Mouse (Mus musculus): Measurements from ENCODE around the gene Slc25a41. TPM values are rescaled to one million over a fixed set of nuclear protein-coding genes. Genes with fewer than 3 reads are reported as not detected.
A peak's percentile ranks its signal among the peaks of the same experiment; 100 is the strongest.

Gene Slc25a41
- polyA plus RNA-seq, 1 experiment: not detected

- TF ChIP-seq CTCF (IDR thresholded peaks at IDR 0.05; ENCODE audit: borderline replicate concordance, insufficient read depth, low read length): no peak
- TF ChIP-seq POLR2A (IDR thresholded peaks at IDR 0.05; ENCODE audit: low read depth, low read length): no peak
- no peak overlapping the region for H3K4me3 ChIP-seq (ENCODE audit: insufficient read depth, low read length)
- no peaks in the 10 kb centered on the region for H3K4me1 ChIP-seq (ENCODE audit: control insufficient read depth, insufficient read depth, low read length)
- H3K27ac ChIP-seq (ENCODE audit: insufficient read depth, low read length): no peak overlapping the region
Measured at GRCm38 (mm10) chr17:57019693-57020092, 21.8 kb downstream of the Slc25a41 start.

DNA sequence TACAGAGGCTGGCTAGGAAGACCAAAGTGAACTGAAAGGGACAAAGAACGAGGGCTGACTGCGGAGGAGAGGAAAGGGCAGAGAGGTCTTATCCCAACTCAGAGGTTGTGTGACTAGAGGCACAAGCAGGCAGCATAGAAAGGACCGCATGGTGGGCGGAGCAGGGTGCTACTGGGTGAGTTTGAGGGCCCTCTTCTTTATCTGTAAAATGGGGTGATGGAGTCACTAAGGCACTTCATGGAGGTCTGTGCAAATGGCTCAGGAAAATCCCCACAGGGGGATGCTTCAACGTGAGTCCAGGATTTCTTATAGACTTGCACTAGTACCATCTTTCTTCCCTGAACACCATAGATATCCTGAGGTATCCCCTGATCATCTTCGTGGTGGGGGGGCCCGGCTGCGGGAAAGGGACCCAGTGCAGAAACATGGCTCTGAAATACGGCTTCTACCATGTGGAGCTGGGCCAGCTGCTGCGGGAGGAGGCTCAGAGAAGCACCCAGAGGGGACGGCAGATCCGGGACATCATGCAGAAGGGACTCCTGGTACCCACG is 29.1 kb downstream of the Slc25a41 start:
- no peak overlapping the region for H3K27ac ChIP-seq (ENCODE audit: insufficient read depth, low read length)
- H3K4me1 ChIP-seq (ENCODE audit: control insufficient read depth, insufficient read depth, low read length): no peaks in the 10 kb centered on the region
- no peak overlapping the region; the same call in 1 of the 2 replicates for H3K4me3 ChIP-seq (ENCODE audit: insufficient read depth, low read length)
- TF ChIP-seq CTCF (IDR thresholded peaks at IDR 0.05; ENCODE audit: borderline replicate concordance, insufficient read depth, low read length) (no peak), POLR2A (IDR thresholded peaks at IDR 0.05; ENCODE audit: low read depth, low read length) (no peak)

GRCm38 (mm10) chr17:57011236-57012141 is 30.0 kb downstream of the Slc25a41 start, which contains the start of the genes Gtf2f1 and Gm17949:
Gtf2f1 (minus strand) TSS chr17:57011288.
Gm17949 (plus strand) TSS chr17:57011469.
- no peaks in the 10 kb centered on the region for H3K4me1 ChIP-seq (ENCODE audit: control insufficient read depth, insufficient read depth, low read length)
- TF ChIP-seq POLR2A (IDR thresholded peaks at IDR 0.05; ENCODE audit: low read depth, low read length): peak; percentile 98
- no peak for TF ChIP-seq CTCF (IDR thresholded peaks at IDR 0.05; ENCODE audit: borderline replicate concordance, insufficient read depth, low read length)
- H3K27ac ChIP-seq (ENCODE audit: insufficient read depth, low read length): peak within 1 kb of the TSS; percentile 63
- peak within 1 kb of the TSS; percentile 80 for H3K4me3 ChIP-seq (ENCODE audit: insufficient read depth, low read length)

GRCm38 (mm10) chr17:57010911-57011235 is 30.6 kb downstream of the Slc25a41 start:
- TF ChIP-seq POLR2A (IDR thresholded peaks at IDR 0.05; ENCODE audit: low read depth, low read length) (no peak), CTCF (IDR thresholded peaks at IDR 0.05; ENCODE audit: borderline replicate concordance, insufficient read depth, low read length) (no peak)
- Histone ChIP-seq H3K4me3 (ENCODE audit: insufficient read depth, low read length) (peak overlapping the region; percentile 80), H3K4me1 (ENCODE audit: control insufficient read depth, insufficient read depth, low read length) (no peaks in the 10 kb centered on the region), H3K27ac (ENCODE audit: insufficient read depth, low read length) (peak overlapping the region; percentile 63)

DNA sequence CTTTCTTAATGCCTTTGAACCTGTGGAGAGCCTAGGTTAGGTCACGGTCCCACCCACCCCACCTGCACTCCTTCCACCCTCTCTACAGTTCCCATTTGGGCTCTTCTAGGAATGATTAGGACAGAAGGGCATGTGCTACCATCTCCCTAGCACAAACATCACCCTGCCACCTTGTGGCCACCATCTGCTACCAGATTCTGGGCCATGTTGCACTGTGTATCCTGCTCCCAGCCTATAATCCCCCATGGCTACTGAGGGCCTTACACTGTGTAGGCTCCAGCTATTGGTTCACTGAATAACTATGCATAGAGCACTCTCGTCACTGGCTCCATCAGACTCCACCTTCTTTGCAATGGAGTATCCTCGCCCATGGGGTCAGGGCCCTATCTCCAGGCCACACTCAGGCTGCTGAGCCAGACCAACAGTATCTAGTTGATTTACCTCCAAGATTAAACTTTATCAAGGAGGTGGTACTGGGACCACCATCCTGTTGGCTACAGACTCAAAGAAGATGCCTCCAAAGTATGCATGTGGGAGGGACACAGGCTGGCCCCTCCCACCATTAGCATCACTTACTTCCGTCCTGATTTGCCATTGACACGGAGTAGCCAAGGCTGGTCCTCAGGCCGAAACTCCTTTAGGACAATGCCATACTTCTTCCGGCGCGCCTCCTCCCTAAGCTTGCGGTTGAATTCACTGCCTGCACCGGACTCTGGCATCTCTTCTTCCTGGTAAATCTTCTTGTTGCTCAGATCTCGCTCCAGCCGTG is 34.1 kb downstream of the Slc25a41 start:
- Histone ChIP-seq H3K27ac (ENCODE audit: insufficient read depth, low read length) (no peak overlapping the region), H3K4me1 (ENCODE audit: control insufficient read depth, insufficient read depth, low read length) (no peaks in the 10 kb centered on the region), H3K4me3 (ENCODE audit: insufficient read depth, low read length) (no peak overlapping the region)
- peak; percentile 53; the same call in 1 of the 2 replicates for TF ChIP-seq CTCF (IDR thresholded peaks at IDR 0.05; ENCODE audit: borderline replicate concordance, insufficient read depth, low read length)
- TF ChIP-seq POLR2A (IDR thresholded peaks at IDR 0.05; ENCODE audit: low read depth, low read length): no peak

DNA sequence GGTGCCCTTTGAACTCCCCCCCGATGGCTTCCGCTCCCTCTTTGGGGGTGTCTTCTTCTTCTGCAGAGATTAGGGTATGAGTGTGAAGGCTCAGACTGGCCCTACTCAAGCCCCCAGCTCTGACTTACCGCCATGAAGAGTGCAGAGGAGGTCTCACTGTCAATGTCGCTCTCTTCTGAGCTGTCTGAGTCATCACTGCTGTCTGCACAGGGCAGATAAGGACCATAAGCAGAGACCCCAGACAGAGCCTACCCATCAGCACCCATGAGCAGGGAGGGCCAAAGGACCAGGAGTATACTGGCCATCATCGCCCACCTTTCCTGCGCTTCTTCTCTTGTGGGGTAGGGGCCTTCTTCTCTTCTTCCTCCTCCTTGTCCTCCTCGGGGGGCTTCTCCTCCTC is 37.5 kb downstream of the Slc25a41 start:
- Histone ChIP-seq H3K27ac (ENCODE audit: insufficient read depth, low read length) (no peak overlapping the region), H3K4me1 (ENCODE audit: control insufficient read depth, insufficient read depth, low read length) (peaks cover 9% of the 10 kb centered on the region), H3K4me3 (ENCODE audit: insufficient read depth, low read length) (no peak overlapping the region)
- TF ChIP-seq POLR2A (IDR thresholded peaks at IDR 0.05; ENCODE audit: low read depth, low read length) (no peak), CTCF (IDR thresholded peaks at IDR 0.05; ENCODE audit: borderline replicate concordance, insufficient read depth, low read length) (no peak)

DNA sequence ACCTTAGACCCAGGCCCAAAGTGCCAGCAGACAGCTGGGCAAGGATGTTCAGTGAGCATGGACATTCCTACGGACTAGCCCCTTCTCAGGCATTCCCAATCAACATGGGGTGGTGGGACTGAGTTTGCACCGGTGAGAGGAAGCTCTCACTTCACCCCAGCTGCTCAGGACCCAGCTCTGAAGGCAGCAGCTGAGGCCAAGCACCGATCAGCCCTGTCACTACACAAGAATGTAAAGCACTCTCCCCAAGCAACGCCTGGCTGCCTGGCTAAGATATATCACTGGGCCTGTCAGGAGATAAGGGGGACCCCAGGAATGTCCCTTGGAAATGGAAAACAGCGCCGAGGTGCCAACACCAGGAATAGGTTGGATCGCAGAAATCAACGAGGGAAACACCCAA is 40.2 kb downstream of the Slc25a41 start:
- no peak overlapping the region for H3K4me3 ChIP-seq (ENCODE audit: insufficient read depth, low read length)
- TF ChIP-seq CTCF (IDR thresholded peaks at IDR 0.05; ENCODE audit: borderline replicate concordance, insufficient read depth, low read length) (no peak), POLR2A (IDR thresholded peaks at IDR 0.05; ENCODE audit: low read depth, low read length) (no peak)
- peak overlapping the region; percentile 7 for H3K27ac ChIP-seq (ENCODE audit: insufficient read depth, low read length)
- peaks cover 11% of the 10 kb centered on the region for H3K4me1 ChIP-seq (ENCODE audit: control insufficient read depth, insufficient read depth, low read length)

DNA sequence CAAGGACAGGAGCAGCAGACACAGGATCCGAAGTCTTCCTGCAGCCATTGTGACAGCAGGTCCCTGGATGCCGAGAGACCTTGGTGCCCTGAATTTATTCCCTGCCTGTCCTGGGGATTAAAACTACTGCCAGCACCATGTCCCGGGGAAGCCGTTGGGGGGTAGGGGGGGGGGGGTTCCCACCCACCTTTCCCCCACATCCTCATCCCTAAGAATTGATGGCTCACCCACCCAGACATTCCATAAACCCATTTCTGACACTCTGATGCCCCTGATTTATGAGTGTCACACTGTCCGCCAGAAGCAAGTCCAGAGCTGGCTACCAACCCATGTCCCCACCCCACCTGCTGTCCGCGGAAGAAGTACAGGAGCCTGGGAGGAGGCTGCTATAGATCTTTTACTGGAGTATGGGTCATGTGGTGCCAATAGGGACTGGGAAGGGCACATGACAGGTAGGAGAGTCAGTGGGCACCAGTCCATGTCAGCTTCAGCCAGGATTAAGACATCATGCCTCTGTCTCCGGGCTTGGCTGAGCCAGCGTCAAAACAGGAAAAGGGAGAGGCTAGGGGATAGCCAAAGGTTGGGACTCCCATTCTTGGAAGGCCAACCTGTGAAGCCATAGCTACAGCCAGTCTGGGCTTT is 41.4 kb downstream of the Slc25a41 start, which contains the start of gene Pspn:
Gene Pspn (minus strand): TSS at position 51 of the 642 bp plus-strand sequence.
- Histone ChIP-seq H3K4me1 (ENCODE audit: control insufficient read depth, insufficient read depth, low read length) (peaks cover 11% of the 10 kb centered on the region), H3K27ac (ENCODE audit: insufficient read depth, low read length) (no peak within 1 kb of the TSS), H3K4me3 (ENCODE audit: insufficient read depth, low read length) (no peak within 1 kb of the TSS)
- no peak for TF ChIP-seq CTCF (IDR thresholded peaks at IDR 0.05; ENCODE audit: borderline replicate concordance, insufficient read depth, low read length)
- TF ChIP-seq POLR2A (IDR thresholded peaks at IDR 0.05; ENCODE audit: low read depth, low read length): no peak

DNA sequence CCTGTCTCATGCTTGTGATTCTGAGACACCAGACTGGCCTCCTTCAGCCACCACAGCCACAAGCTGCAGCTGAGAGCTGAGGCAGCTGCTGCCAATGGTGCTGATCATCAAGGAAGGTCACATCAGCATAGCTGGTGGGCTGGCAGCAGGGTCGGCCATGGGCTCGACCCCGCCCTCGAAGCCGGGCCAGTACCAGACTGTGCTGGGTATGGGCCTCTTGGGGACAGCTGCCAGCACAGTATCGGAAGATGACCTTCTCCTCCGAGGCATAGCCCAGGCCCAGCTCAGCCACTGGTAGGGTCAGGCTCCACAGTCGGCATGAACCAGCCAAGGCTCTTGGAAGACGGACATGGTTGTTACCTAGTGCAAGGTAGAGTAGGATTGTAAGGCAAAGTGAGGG is 42.0 kb downstream of the Slc25a41 start:
- TF ChIP-seq POLR2A (IDR thresholded peaks at IDR 0.05; ENCODE audit: low read depth, low read length): no peak
- TF ChIP-seq CTCF (IDR thresholded peaks at IDR 0.05; ENCODE audit: borderline replicate concordance, insufficient read depth, low read length): no peak
- H3K4me3 ChIP-seq (ENCODE audit: insufficient read depth, low read length): no peak overlapping the region
- peaks cover 11% of the 10 kb centered on the region for H3K4me1 ChIP-seq (ENCODE audit: control insufficient read depth, insufficient read depth, low read length)
- no peak overlapping the region for H3K27ac ChIP-seq (ENCODE audit: insufficient read depth, low read length)
